Mouse (Mus musculus): ENCODE results near the gene Popdc3. TPM values are rescaled to one million over a fixed set of nuclear protein-coding genes. Genes with fewer than 3 reads are reported as not detected.

Gene Popdc3
- total RNA-seq, 4 experiments from 2014 or later = 0.78 to 0.98 (median 0.85) TPM

Other genes starting within 250 kb of the Popdc3 start
- 1 to 10 TPM; 8.4 to 8.9 (median 8.6) TPM for gene Prep, start 110.9 kb upstream of the Popdc3 start, total RNA-seq (2022)
- gene Bves, start 157.7 kb downstream of the Popdc3 start, total RNA-seq (2022) = under 1 TPM; 0.75 to 0.87 (median 0.81) TPM

Measured in left cerebral cortex, adult 8-10 months (tissue).